Mouse (Mus musculus) MEL (cell line): ENCODE measurements around the gene Lpcat3. TPM values are rescaled to one million over a fixed set of nuclear protein-coding genes. Genes with fewer than 3 reads are reported as not detected.

ENCODE experiments used
- DNase-seq: peaks from one replicate; pipeline ENCODE4 v3.0.0; 2011; ENCODE audit warnings: low read depth, low spot score
- H3K27ac ChIP-seq: 2 replicates; pipeline ENCODE4 v1.5.1; 2012; ENCODE audit warnings: low read depth, mild to moderate bottlenecking, control low read depth, low read length, moderate library complexity; ENCODE audit not compliant: control insufficient read depth
- H3K27me3 ChIP-seq, 2 experiments: fragments of 150-350 bp in 1 of 2; sonication (generic) in 1 of 2; 2 replicates each; pipeline ENCODE4 v1.6.1; 2012; ENCODE audit warnings: low read length in 2 of 2, mild to moderate bottlenecking in 2 of 2, improper control_type of control experiment in 1 of 2, moderate library complexity in 1 of 2; ENCODE audit not compliant: insufficient read depth in 2 of 2, control insufficient read depth in 1 of 2
- H3K36me3 ChIP-seq, 2 experiments: 2 replicates each; pipeline ENCODE4 v1.6.1; 2012 to 2014; ENCODE audit warnings: low read length in 2 of 2, improper control_type of control experiment in 1 of 2, inconsistent platforms in 1 of 2, mild to moderate bottlenecking in 1 of 2; ENCODE audit not compliant: insufficient read depth in 2 of 2, control insufficient read depth in 1 of 2
- H3K4me1 ChIP-seq, 2 experiments: fragments of 150-350 bp in 1 of 2; sonication (generic) in 1 of 2; 2 replicates each; pipeline ENCODE4 v1.6.1; 2012; ENCODE audit warnings: low read length in 2 of 2, improper control_type of control experiment in 1 of 2, mild to moderate bottlenecking in 1 of 2; ENCODE audit not compliant: insufficient read depth in 2 of 2, control insufficient read depth in 1 of 2
- H3K4me3 ChIP-seq, 2 experiments: fragments of 150-350 bp in 1 of 2; sonication (generic) in 1 of 2; 2 replicates each; pipeline ENCODE4 v1.5.1; 2012; ENCODE audit warnings: low read depth in 2 of 2, low read length in 2 of 2, mild to moderate bottlenecking in 2 of 2, moderate library complexity in 2 of 2, control low read depth in 1 of 2, improper control_type of control experiment in 1 of 2; ENCODE audit not compliant: control insufficient read depth in 1 of 2, insufficient read depth in 1 of 2
- H3K79me2 ChIP-seq: 2 replicates; pipeline ENCODE4 v1.6.1; 2012; ENCODE audit warnings: mild to moderate bottlenecking, low read length, moderate library complexity; ENCODE audit not compliant: control insufficient read depth, poor library complexity, insufficient read depth
- H3K9ac ChIP-seq: 2 replicates; pipeline ENCODE4 v1.6.1; 2012; ENCODE audit warnings: low read depth, mild to moderate bottlenecking, control low read depth, low read length, moderate library complexity; ENCODE audit not compliant: control insufficient read depth, poor library complexity, severe bottlenecking
- H3K9me3 ChIP-seq: fragments of 150-350 bp; sonication (generic); replicated peaks from 2 replicates; pipeline ENCODE4 v1.6.1; 2012; ENCODE audit warnings: mild to moderate bottlenecking, low read length, improper control_type of control experiment, moderate library complexity; ENCODE audit not compliant: insufficient read depth
- BHLHE40 ChIP-seq: IDR thresholded peaks from 2 replicates; pipeline ENCODE4 v1.6.1; 2012; ENCODE audit warnings: low read depth, mild to moderate bottlenecking, inconsistent platforms, low read length, improper control_type of control experiment, borderline replicate concordance
- CTCF ChIP-seq, 3 experiments: IDR thresholded peaks in 2 of 3; conservative IDR thresholded peaks in 1 of 3; 2 replicates each; pipeline ENCODE4 v1.5.1; 2011 to 2012; ENCODE audit warnings: low read length in 3 of 3, low read depth in 2 of 3, mild to moderate bottlenecking in 2 of 3, improper control_type of control experiment in 1 of 3, inconsistent platforms in 1 of 3, mixed read lengths in 1 of 3, moderate library complexity in 1 of 3; ENCODE audit not compliant: control insufficient read depth in 1 of 3, insufficient read depth in 1 of 3, poor library complexity in 1 of 3, severe bottlenecking in 1 of 3
- ELF1 ChIP-seq: IDR thresholded peaks from 2 replicates; pipeline ENCODE4 v1.6.1; 2014; ENCODE audit warnings: low read depth, mild to moderate bottlenecking, inconsistent platforms, low read length, improper control_type of control experiment, moderate library complexity
- ETS1 ChIP-seq: IDR thresholded peaks from 2 replicates; pipeline ENCODE4 v1.6.1; 2012; ENCODE audit warnings: low read depth, mild to moderate bottlenecking, inconsistent platforms, low read length, improper control_type of control experiment, moderate library complexity
- HCFC1 ChIP-seq: IDR thresholded peaks from 2 replicates; pipeline ENCODE4 v1.6.1; 2012; ENCODE audit warnings: low read depth, mild to moderate bottlenecking, inconsistent platforms, low read length, improper control_type of control experiment, moderate library complexity
- JUND ChIP-seq: IDR thresholded peaks from 2 replicates; pipeline ENCODE4 v1.6.1; 2011; ENCODE audit warnings: low read depth, mild to moderate bottlenecking, improper control_type of control experiment, low read length
- MAFK ChIP-seq: IDR thresholded peaks from 2 replicates; pipeline ENCODE4 v1.6.1; 2011; ENCODE audit warnings: low read depth, mild to moderate bottlenecking, low read length, improper control_type of control experiment, borderline replicate concordance
- MAX ChIP-seq: IDR thresholded peaks from 2 replicates; pipeline ENCODE4 v1.6.1; 2011; ENCODE audit warnings: low read length, improper control_type of control experiment
- MAZ ChIP-seq: IDR thresholded peaks from 2 replicates; pipeline ENCODE4 v1.6.1; 2012; ENCODE audit warnings: low read depth, mild to moderate bottlenecking, inconsistent platforms, low read length, improper control_type of control experiment
- MEF2A ChIP-seq: IDR thresholded peaks from 2 replicates; pipeline ENCODE4 v1.6.1; 2014; ENCODE audit warnings: low read depth, mild to moderate bottlenecking, inconsistent platforms, low read length, improper control_type of control experiment; ENCODE audit not compliant: poor library complexity, insufficient replicate concordance, severe bottlenecking; ENCODE audit errors: extremely low read depth
- MXI1 ChIP-seq: IDR thresholded peaks from 2 replicates; pipeline ENCODE4 v1.6.1; 2011; ENCODE audit warnings: mild to moderate bottlenecking, low read depth, low read length, improper control_type of control experiment
- NRF1 ChIP-seq: IDR thresholded peaks from 2 replicates; pipeline ENCODE4 v1.6.1; 2014; ENCODE audit warnings: low read depth, mild to moderate bottlenecking, inconsistent platforms, low read length, improper control_type of control experiment, moderate library complexity; ENCODE audit not compliant: poor library complexity, insufficient read depth, severe bottlenecking
- POLR2A ChIP-seq, 2 experiments: IDR thresholded peaks; 2 replicates each; pipeline ENCODE4 v1.6.1; 2011 to 2012; ENCODE audit warnings: low read length in 2 of 2, mild to moderate bottlenecking in 2 of 2, control low read depth in 1 of 2, improper control_type of control experiment in 1 of 2, low read depth in 1 of 2, moderate library complexity in 1 of 2; ENCODE audit not compliant: control insufficient read depth in 1 of 2, insufficient read depth in 1 of 2, poor library complexity in 1 of 2
- POLR2AphosphoS5 ChIP-seq: IDR thresholded peaks from 2 replicates; pipeline ENCODE4 v1.6.1; 2012; ENCODE audit warnings: low read depth, borderline replicate concordance, mild to moderate bottlenecking, inconsistent platforms, low read length, moderate library complexity, mixed read lengths
- RAD21 ChIP-seq: IDR thresholded peaks from 2 replicates; pipeline ENCODE4 v1.6.1; 2011; ENCODE audit warnings: mild to moderate bottlenecking, low read depth, low read length, improper control_type of control experiment
- RCOR1 ChIP-seq: IDR thresholded peaks from 2 replicates; pipeline ENCODE4 v1.6.1; 2012; ENCODE audit warnings: low read depth, mild to moderate bottlenecking, inconsistent platforms, low read length, improper control_type of control experiment
- SIN3A ChIP-seq: IDR thresholded peaks from 2 replicates; pipeline ENCODE4 v1.6.1; 2012; ENCODE audit warnings: low read length, improper control_type of control experiment, inconsistent platforms
- SMC3 ChIP-seq: IDR thresholded peaks from 2 replicates; pipeline ENCODE4 v1.6.1; 2011; ENCODE audit warnings: low read depth, low read length, improper control_type of control experiment
- TBP ChIP-seq: IDR thresholded peaks from 2 replicates; pipeline ENCODE4 v1.8.0; 2011; ENCODE audit warnings: low read depth, low read length, improper control_type of control experiment
- TCF12 ChIP-seq: IDR thresholded peaks from 2 replicates; pipeline ENCODE4 v1.6.1; 2014; ENCODE audit warnings: low read depth, mild to moderate bottlenecking, inconsistent platforms, low read length, improper control_type of control experiment, moderate library complexity
- USF1 ChIP-seq: IDR thresholded peaks from 2 replicates; pipeline ENCODE4 v1.6.1; 2014; ENCODE audit warnings: low read depth, mild to moderate bottlenecking, inconsistent platforms, low read length, improper control_type of control experiment, moderate library complexity
- USF2 ChIP-seq, 2 experiments: IDR thresholded peaks; 2 replicates each; pipeline ENCODE4 v1.6.1; 2011 to 2012; ENCODE audit warnings: improper control_type of control experiment in 2 of 2, low read length in 2 of 2, borderline replicate concordance in 1 of 2, inconsistent platforms in 1 of 2, low read depth in 1 of 2, mild to moderate bottlenecking in 1 of 2; ENCODE audit not compliant: insufficient read depth in 1 of 2
- ZC3H11A ChIP-seq: IDR thresholded peaks from 2 replicates; pipeline ENCODE4 v1.6.1; 2012; ENCODE audit warnings: low read depth, mild to moderate bottlenecking, inconsistent platforms, low read length, improper control_type of control experiment
- ZMIZ1 ChIP-seq: IDR thresholded peaks from 2 replicates; pipeline ENCODE4 v1.6.1; 2012; ENCODE audit warnings: low read depth, mild to moderate bottlenecking, inconsistent platforms, low read length, improper control_type of control experiment, moderate library complexity
- polyA plus RNA-seq, 2 experiments: library from polyadenylated mRNA; stranded (reverse) in 1 of 2; unstranded in 1 of 2; fragments of >175 nt in 1 of 2; fragments of >200 nt in 1 of 2; gene quantifications; 2 replicates each; pipeline versions ENCODE4 v1.2.1 to v1.2.4; 2012; ENCODE audit warnings: low replicate concordance in 2 of 2, low read depth in 1 of 2; ENCODE audit not compliant: insufficient read length in 2 of 2, insufficient read depth in 1 of 2, missing spikeins in 1 of 2
- total RNA-seq: library from RNA; depleted of rRNA; stranded (reverse); fragments of 300-350 nt; gene quantifications from 2 replicates; pipeline ENCODE4 v1.2.3, GENCODE M21; 2012

Lpcat3 gene
- total and polyA plus RNA-seq, 3 experiments = 135 to 337 TPM; not detected in 1

- Histone ChIP-seq H3K27ac (no peak overlapping the region), H3K9ac (no peak overlapping the region), H3K79me2 (peaks cover 27% of the 10 kb centered on the region), H3K4me1 (peaks cover 3 to 26% of the 10 kb centered on the region in 2 experiments; a peak in 3 of 4 replicates), H3K9me3 (no peaks in the 10 kb centered on the region), H3K36me3 (peaks cover 9 to 23% of the 10 kb centered on the region in 2 experiments), H3K27me3 (no peaks in the 10 kb centered on the region), H3K4me3 (no peak overlapping the region)
- TF ChIP-seq SMC3 (peak; percentile 40), CTCF (IDR thresholded peaks at IDR 0.05 in 2 of 3, conservative IDR thresholded peaks at IDR 0.05 in 1 of 3; ENCODE audit: control insufficient read depth in 1 of 3, insufficient read depth in 1 of 3, low read depth in 2 of 3, low read length in 3 of 3, poor library complexity in 1 of 3, severe bottlenecking in 1 of 3) (peak in 2 of 3 experiments; percentile 44 to 71; a peak in 5 of 6 replicates), POLR2A (IDR thresholded peaks at IDR 0.05; ENCODE audit: control insufficient read depth in 1 of 2, insufficient read depth in 1 of 2, low read depth in 1 of 2, low read length in 2 of 2, poor library complexity in 1 of 2) (0 out of 4 replicates have a peak, but pooled peaks of 1 of the 2 experiments have one; percentile 44), MAZ (no peak), RAD21 (peak; percentile 33), ZC3H11A (peak; percentile 35; the same call in 1 of the 2 replicates), POLR2AphosphoS5 (no peak)
- DNase-seq = no peak
Observed at GRCm38 (mm10) chr6:124716864-124717490, 54.1 kb downstream of the Lpcat3 start.

- no peak overlapping the region for H3K4me3 ChIP-seq
- no peaks in the 10 kb centered on the region for H3K27me3 ChIP-seq
- H3K27ac ChIP-seq = no peak overlapping the region
- peaks cover 3 to 26% of the 10 kb centered on the region in 2 experiments; a peak in 3 of 4 replicates for H3K4me1 ChIP-seq
- DNase-seq = no peak
- no peak for TF ChIP-seq ELF1
- no peak for TF ChIP-seq POLR2AphosphoS5
- no peak for TF ChIP-seq TBP
- peaks cover 18% of the 10 kb centered on the region for H3K79me2 ChIP-seq
- no peaks in the 10 kb centered on the region for H3K9me3 ChIP-seq
- peaks cover 9 to 23% of the 10 kb centered on the region in 2 experiments for H3K36me3 ChIP-seq
- no peak overlapping the region for H3K9ac ChIP-seq
Observed at GRCm38 (mm10) chr6:124717968-124718367, 55.1 kb downstream of the Lpcat3 start.

GRCm38 (mm10) chr6:124718703-124719102, 55.9 kb downstream of the Lpcat3 start:
- peaks cover 3 to 23% of the 10 kb centered on the region in 2 experiments; a peak in 3 of 4 replicates for H3K4me1 ChIP-seq
- H3K27ac ChIP-seq = no peak overlapping the region; the same call in 1 of the 2 replicates
- peaks cover 11% of the 10 kb centered on the region for H3K79me2 ChIP-seq
- H3K27me3 ChIP-seq = no peaks in the 10 kb centered on the region
- peaks cover 5 to 19% of the 10 kb centered on the region in 2 experiments for H3K36me3 ChIP-seq
- H3K9me3 ChIP-seq = no peaks in the 10 kb centered on the region
- H3K4me3 ChIP-seq = no peak overlapping the region
- DNase-seq = no peak
- H3K9ac ChIP-seq = no peak overlapping the region; the same call in 1 of the 2 replicates
- TF ChIP-seq MAFK (no peak), MXI1 (no peak), ELF1 (no peak), ZC3H11A (no peak), BHLHE40 (no peak), USF2 (IDR thresholded peaks at IDR 0.05; ENCODE audit: borderline replicate concordance in 1 of 2, insufficient read depth in 1 of 2, low read depth in 1 of 2, low read length in 2 of 2) (no peak), JUND (no peak), SIN3A (no peak), ZMIZ1 (no peak), MEF2A (no peak), HCFC1 (no peak), MAX (no peak), NRF1 (no peak), USF1 (no peak), ETS1 (no peak), RCOR1 (no peak), TCF12 (no peak)
